Mouse (Mus musculus) heart, embryonic 16.5 days (tissue): ENCODE results near the gene Hist1h2bl. TPM values are rescaled to one million over a fixed set of nuclear protein-coding genes. Genes with fewer than 3 reads are reported as not detected.
A peak's percentile ranks its signal among the peaks of the same experiment; 100 is the strongest.
"Not testable (repeated sequence)": the region's sequence is repeated elsewhere in the genome, so short reads cannot be mapped to it uniquely, and the experiment has no call there.

Source experiments
- ATAC-seq: fragments of 200-750 bp; cut with Nextera tagmentation; replicated peaks from 2 replicates; pipeline ENCODE4 v1.8.0; 2017; ENCODE audit warnings: moderate number of reproducible peaks; ENCODE audit not compliant: insufficient read depth, low FRiP score; ENCODE audit errors: extremely low read depth
- H3K27ac ChIP-seq: fragments of 300-500 bp; sonication (generic); 2 replicates; pipeline ENCODE4 v1.5.1; 2014; ENCODE audit warnings: mild to moderate bottlenecking, low read length, control low read depth, moderate library complexity
- H3K27me3 ChIP-seq: fragments of 300-500 bp; sonication (generic); 2 replicates; pipeline ENCODE4 v1.6.1; 2014; ENCODE audit warnings: low read length, mixed read lengths; ENCODE audit not compliant: control insufficient read depth, insufficient read depth
- H3K36me3 ChIP-seq: fragments of 300-500 bp; sonication (generic); 2 replicates; pipeline ENCODE4 v1.6.1; 2014; ENCODE audit not compliant: control insufficient read depth, insufficient read depth
- H3K4me1 ChIP-seq: fragments of 300-500 bp; sonication (generic); 2 replicates; pipeline ENCODE4 v1.6.1; 2014; ENCODE audit warnings: low read length, mixed read lengths; ENCODE audit not compliant: control insufficient read depth, insufficient read depth
- H3K4me2 ChIP-seq: fragments of 300-500 bp; sonication (generic); 2 replicates; pipeline ENCODE4 v1.6.1; 2014; ENCODE audit warnings: low read depth, mild to moderate bottlenecking, control low read depth, low read length
- H3K4me3 ChIP-seq: fragments of 300-500 bp; sonication (generic); 2 replicates; pipeline ENCODE4 v1.5.1; 2014; ENCODE audit warnings: mild to moderate bottlenecking, control low read depth, low read length
- H3K9ac ChIP-seq: fragments of 300-500 bp; sonication (generic); 2 replicates; pipeline ENCODE4 v1.6.1; 2014; ENCODE audit warnings: low read length, control low read depth
- H3K9me3 ChIP-seq: fragments of 300-500 bp; sonication (generic); replicated peaks from 2 replicates; pipeline ENCODE4 v1.6.1; 2016; ENCODE audit warnings: low read length; ENCODE audit not compliant: control insufficient read depth
- WGBS: fragments of 180-500 bp; shearing (Covaris S2); extraction: QIAGEN DNeasy Blood & Tissue Kit; methylation state at CpG from one replicate; pipeline ENCODE4 v1.1.7; 2014; 5-methylcytosine and 5-hydroxymethylcytosine counted together
- polyA plus RNA-seq: library from polyadenylated mRNA; unstranded; fragments of >200 nt; fragmentation: Nextera tagmentation; extraction: Ambion mirVana; gene quantifications from 2 replicates; pipeline ENCODE4 v1.2.1, GENCODE M21; 2015

The Hist1h2bl gene
- polyA plus RNA-seq, 1 experiment from 2014 or later = 1.7 TPM

- Histone ChIP-seq H3K9me3 (no peaks in the 10 kb centered on the region), H3K27me3 (no peaks in the 10 kb centered on the region), H3K4me3 (no peak overlapping the region), H3K9ac (no peak overlapping the region), H3K27ac (no peak overlapping the region), H3K4me1 (no peaks in the 10 kb centered on the region), H3K4me2 (no peak overlapping the region), H3K36me3 (no peaks in the 10 kb centered on the region)
- WGBS = 43% methylated on average over 9 of the region's 11 CpGs
- no peak for ATAC-seq
These were observed 12.1 kb upstream of the Hist1h2bl start for GRCm38 (mm10) chr13:21727948-21728572.

DNA sequence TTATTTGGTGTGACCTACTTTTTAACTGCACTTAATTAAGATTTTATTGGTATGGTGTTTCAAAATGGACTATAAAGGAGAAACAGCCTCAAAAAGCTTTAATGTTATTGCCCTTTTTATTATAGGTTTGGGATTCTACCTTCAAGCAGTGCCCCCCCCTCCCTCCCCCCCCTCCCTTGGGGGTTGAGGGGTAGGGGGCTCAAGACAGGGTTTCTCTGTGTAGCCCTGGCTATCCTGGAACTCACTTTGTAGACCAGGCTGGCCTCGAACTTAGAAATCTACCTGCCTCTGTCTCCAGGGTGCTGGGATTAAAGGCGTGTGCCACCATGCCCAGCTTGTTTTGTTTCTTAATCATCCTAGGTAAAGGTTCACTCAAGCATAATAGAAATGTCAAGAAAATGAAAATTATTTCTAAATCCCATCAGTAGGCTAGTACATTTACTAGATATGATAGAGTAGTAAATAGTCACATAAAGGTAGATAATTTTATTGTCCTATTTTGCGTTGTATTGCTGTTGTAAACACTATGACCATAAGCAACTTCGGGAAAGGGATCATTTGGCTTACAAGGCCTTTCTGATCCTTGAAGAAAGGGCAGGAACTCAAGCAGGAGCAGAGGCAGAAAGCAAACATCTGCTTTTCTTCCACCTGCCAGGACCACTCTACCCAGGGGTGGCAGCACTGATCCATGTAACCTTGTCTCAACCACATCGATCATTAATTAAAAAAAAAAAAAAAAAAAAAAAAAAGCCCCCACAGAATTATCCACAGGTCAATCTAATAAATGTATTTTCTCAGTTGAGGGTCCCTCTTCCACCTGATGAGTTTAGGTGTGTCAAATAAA lies 7.3 kb upstream of the Hist1h2bl start:
- Histone ChIP-seq H3K4me3 (no peak overlapping the region), H3K9me3 (no peaks in the 10 kb centered on the region), H3K9ac (no peak overlapping the region), H3K4me2 (peak overlapping the region; percentile 65; the same call in 1 of the 2 replicates), H3K4me1 (peaks cover 14% of the 10 kb centered on the region), H3K36me3 (no peaks in the 10 kb centered on the region), H3K27me3 (no peaks in the 10 kb centered on the region), H3K27ac (peak overlapping the region; percentile 76; the same call in 1 of the 2 replicates)
- 41% methylated on average over 5 of the region's 5 CpGs for WGBS
- ATAC-seq = no peak

- no peaks in the 10 kb centered on the region for H3K9me3 ChIP-seq
- WGBS = 3% methylated on average over 11 of the region's 11 CpGs
- peak overlapping the region; percentile 76 for H3K27ac ChIP-seq
- H3K27me3 ChIP-seq = no peaks in the 10 kb centered on the region
- peaks cover 17% of the 10 kb centered on the region for H3K4me1 ChIP-seq
- H3K9ac ChIP-seq = peak overlapping the region; percentile 37
- H3K4me2 ChIP-seq = peak overlapping the region; percentile 65
- ATAC-seq = peak; percentile 9; the same call in 1 of the 2 replicates
- H3K36me3 ChIP-seq = no peaks in the 10 kb centered on the region
- peak overlapping the region; percentile 49 for H3K4me3 ChIP-seq
These were observed 6.5 kb upstream of the Hist1h2bl start for GRCm38 (mm10) chr13:21722373-21722925.

GRCm38 (mm10) chr13:21721757-21722372 lies 5.9 kb upstream of the Hist1h2bl start, which contains the start of gene Hist1h2bm:
TSS of gene Hist1h2bm (plus strand) at chr13:21722044.
- peak within 1 kb of the TSS; percentile 49 for H3K4me3 ChIP-seq
- H3K27me3 ChIP-seq, H3K9me3 ChIP-seq, H3K36me3 ChIP-seq: not testable (repeated sequence)
- peak within 1 kb of the TSS; percentile 42 for H3K9ac ChIP-seq
- peaks cover 20% of the 10 kb centered on the region for H3K4me1 ChIP-seq
- 1% methylated on average over 37 of the region's 37 CpGs for WGBS
- H3K27ac ChIP-seq = peak within 1 kb of the TSS; percentile 76
- ATAC-seq = peak; percentile 95
- peak within 1 kb of the TSS; percentile 65 for H3K4me2 ChIP-seq

- peak overlapping the region; percentile 65 for H3K4me2 ChIP-seq
- peak overlapping the region; percentile 42 for H3K9ac ChIP-seq
- WGBS = 4% methylated on average over 21 of the region's 44 CpGs
- not testable (repeated sequence) for H3K9me3 ChIP-seq, H3K27me3 ChIP-seq, H3K36me3 ChIP-seq
- H3K4me1 ChIP-seq = peaks cover 21% of the 10 kb centered on the region
- peak overlapping the region; percentile 49 for H3K4me3 ChIP-seq
- H3K27ac ChIP-seq = peak overlapping the region; percentile 75
- peak; percentile 3; the same call in 1 of the 2 replicates for ATAC-seq
These were observed 5.3 kb upstream of the Hist1h2bl start for GRCm38 (mm10) chr13:21721107-21721756.

- ATAC-seq = no peak
- peaks cover 29% of the 10 kb centered on the region for H3K4me1 ChIP-seq
- H3K27ac ChIP-seq = peak overlapping the region; percentile 69
- no peaks in the 10 kb centered on the region for H3K27me3 ChIP-seq
- H3K9ac ChIP-seq = peak overlapping the region; percentile 74
- H3K9me3 ChIP-seq = no peaks in the 10 kb centered on the region
- peak overlapping the region; percentile 54 for H3K4me3 ChIP-seq
- H3K36me3 ChIP-seq = no peaks in the 10 kb centered on the region
- peak overlapping the region; percentile 75 for H3K4me2 ChIP-seq
- WGBS = 65% methylated on average over 4 of the region's 4 CpGs
These were observed 2.6 kb upstream of the Hist1h2bl start for GRCm38 (mm10) chr13:21718381-21719080.

GRCm38 (mm10) chr13:21717397-21718357 lies 1.7 kb upstream of the Hist1h2bl start, which contains the start of gene Hist1h3h:
TSS of gene Hist1h3h (plus strand) at chr13:21717659.
- WGBS = 3% methylated on average over 24 of the region's 56 CpGs
- not testable (repeated sequence) for H3K27me3 ChIP-seq, H3K9me3 ChIP-seq, H3K36me3 ChIP-seq
- Histone ChIP-seq H3K9ac (peak within 1 kb of the TSS; percentile 74), H3K4me2 (peak within 1 kb of the TSS; percentile 91), H3K4me3 (peak within 1 kb of the TSS; percentile 54), H3K27ac (peak within 1 kb of the TSS; percentile 86), H3K4me1 (peaks cover 26% of the 10 kb centered on the region)
- peak; percentile 32 for ATAC-seq
